Mouse (Mus musculus): ENCODE results near the gene Gm43191.

DNA sequence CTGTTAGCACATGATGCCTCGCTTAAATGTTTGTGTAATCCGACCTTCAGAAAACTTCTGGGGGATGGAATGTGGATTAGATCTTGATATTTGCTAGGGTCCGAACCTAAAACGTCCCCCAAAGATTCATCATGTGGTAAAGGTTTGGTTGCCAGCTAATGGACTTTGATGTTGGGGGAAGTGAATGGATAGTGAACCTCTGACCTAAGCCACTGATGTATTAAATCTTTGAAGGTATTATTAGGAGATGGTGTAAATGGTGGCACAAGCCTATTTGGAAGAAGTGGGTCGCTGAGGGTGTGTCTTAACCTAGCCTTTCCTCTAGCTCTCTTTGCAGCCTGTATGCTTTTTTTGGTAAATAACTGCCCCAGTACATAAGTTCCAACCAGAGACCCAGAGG lies 32.0 kb upstream of the Gm43191 start:
- TF ChIP-seq GATA1 (IDR thresholded peaks at IDR 0.05; ENCODE audit: low read length) (no peak), TAL1 (IDR thresholded peaks at IDR 0.05; ENCODE audit: low read length) (no peak)
